Mouse (Mus musculus) kidney, postnatal 0 days (tissue): ENCODE data around the gene Bbs9. TPM values are rescaled to one million over a fixed set of nuclear protein-coding genes. Genes with fewer than 3 reads are reported as not detected.

Experiments
- ATAC-seq: fragments of 200-750 bp; cut with Nextera tagmentation; replicated peaks from 2 replicates; pipeline ENCODE4 v1.8.0; 2017; ENCODE audit warnings: low read depth, moderate number of reproducible peaks, moderate TSS enrichment, moderate library complexity; ENCODE audit not compliant: low FRiP score
- DNase-seq: peaks from one replicate; pipeline ENCODE4 v3.0.0-alpha.2; 2016; ENCODE audit warnings: low spot score
- H3K27ac ChIP-seq: fragments of 300-500 bp; sonication (generic); 2 replicates; pipeline ENCODE4 v1.5.1; 2014; ENCODE audit warnings: mild to moderate bottlenecking
- H3K27me3 ChIP-seq: fragments of 300-500 bp; sonication (generic); 2 replicates; pipeline ENCODE4 v1.6.1; 2014; ENCODE audit warnings: low read length, mixed read lengths; ENCODE audit not compliant: insufficient read depth
- H3K36me3 ChIP-seq: fragments of 300-500 bp; sonication (generic); 2 replicates; pipeline ENCODE4 v1.6.1; 2014; ENCODE audit warnings: low read length, mixed read lengths; ENCODE audit not compliant: insufficient read depth
- H3K4me1 ChIP-seq: fragments of 300-500 bp; sonication (generic); replicated peaks from 2 replicates; pipeline ENCODE4 v1.6.1; 2014; ENCODE audit warnings: antibody characterized with exemption, low read length, mixed read lengths; ENCODE audit not compliant: insufficient read depth
- H3K4me2 ChIP-seq: fragments of 300-500 bp; sonication (generic); 2 replicates; pipeline ENCODE4 v1.6.1; 2014; ENCODE audit warnings: mild to moderate bottlenecking, low read length, moderate library complexity, mixed read lengths
- H3K4me3 ChIP-seq: fragments of 300-500 bp; sonication (generic); replicated peaks from 2 replicates; pipeline ENCODE4 v1.5.1; 2014; ENCODE audit warnings: low read depth, low read length
- H3K9ac ChIP-seq: fragments of 300-500 bp; sonication (generic); 2 replicates; pipeline ENCODE4 v1.6.1; 2014; ENCODE audit warnings: low read depth, low read length
- H3K9me3 ChIP-seq: fragments of 300-500 bp; sonication (generic); replicated peaks from 2 replicates; pipeline ENCODE4 v1.6.1; 2016; ENCODE audit warnings: low read length, inconsistent platforms, mixed read lengths
- CTCF ChIP-seq: IDR thresholded peaks from 2 replicates; pipeline ENCODE4 v1.5.1; 2016; ENCODE audit warnings: antibody characterized with exemption, low read depth, mild to moderate bottlenecking, moderate library complexity
- WGBS: fragments of 180-500 bp; shearing (Covaris S2); extraction: QIAGEN DNeasy Blood & Tissue Kit; methylation state at CpG from one replicate; pipeline ENCODE4 v1.1.7; 2014; 5-methylcytosine and 5-hydroxymethylcytosine counted together
- polyA plus RNA-seq: library from polyadenylated mRNA; unstranded; fragments of >200 nt; fragmentation: Nextera tagmentation; extraction: Ambion mirVana; gene quantifications from 2 replicates; pipeline ENCODE4 v1.2.1, GENCODE M21; 2015

Gene Bbs9
- polyA plus RNA-seq, 1 experiment from 2014 or later: 10.1 TPM

GRCm38 (mm10) chr9:22702065-22702611 is 226.6 kb downstream of the Bbs9 start:
- DNase-seq: no peak
- no peak overlapping the region for H3K4me3 ChIP-seq
- no peak overlapping the region for H3K27ac ChIP-seq
- no peak for TF ChIP-seq CTCF
- no peaks in the 10 kb centered on the region for H3K27me3 ChIP-seq
- no peak overlapping the region for H3K9ac ChIP-seq
- no peak overlapping the region for H3K4me2 ChIP-seq
- ATAC-seq: no peak
- H3K9me3 ChIP-seq: no peaks in the 10 kb centered on the region; the same call in 1 of the 2 replicates
- no peaks in the 10 kb centered on the region for H3K4me1 ChIP-seq
- 84% methylated on average over 1 of the region's 1 CpGs for WGBS
- no peaks in the 10 kb centered on the region for H3K36me3 ChIP-seq

- WGBS: 92% methylated on average over 4 of the region's 4 CpGs
- no peaks in the 10 kb centered on the region for H3K4me1 ChIP-seq
- DNase-seq (no peak), ATAC-seq (no peak)
- no peak overlapping the region for H3K9ac ChIP-seq
- H3K9me3 ChIP-seq: no peaks in the 10 kb centered on the region; the same call in 1 of the 2 replicates
- no peak overlapping the region for H3K27ac ChIP-seq
- H3K36me3 ChIP-seq: no peaks in the 10 kb centered on the region
- H3K27me3 ChIP-seq: no peaks in the 10 kb centered on the region
- TF ChIP-seq CTCF: no peak
- no peak overlapping the region for H3K4me2 ChIP-seq
- no peak overlapping the region for H3K4me3 ChIP-seq
Measured at GRCm38 (mm10) chr9:22702812-22703367, 227.4 kb downstream of the Bbs9 start.

- Histone ChIP-seq H3K27ac (no peak overlapping the region), H3K9ac (no peak overlapping the region), H3K4me2 (no peak overlapping the region), H3K36me3 (no peaks in the 10 kb centered on the region), H3K27me3 (no peaks in the 10 kb centered on the region), H3K4me3 (no peak overlapping the region), H3K9me3 (no peaks in the 10 kb centered on the region; the same call in 1 of the 2 replicates), H3K4me1 (no peaks in the 10 kb centered on the region)
- 99% methylated on average over 2 of the region's 2 CpGs for WGBS
- peak; percentile 51; the same call in 1 of the 2 replicates for TF ChIP-seq CTCF
- DNase-seq (no peak), ATAC-seq (no peak)
Measured at GRCm38 (mm10) chr9:22703541-22703940, 228.0 kb downstream of the Bbs9 start.

GRCm38 (mm10) chr9:22707166-22707913 is 231.8 kb downstream of the Bbs9 start:
- no peak for TF ChIP-seq CTCF
- DNase-seq (no peak), ATAC-seq (no peak)
- H3K27me3 ChIP-seq: no peaks in the 10 kb centered on the region
- H3K9ac ChIP-seq: no peak overlapping the region
- no peaks in the 10 kb centered on the region for H3K36me3 ChIP-seq
- H3K4me1 ChIP-seq: no peaks in the 10 kb centered on the region
- no peak overlapping the region for H3K27ac ChIP-seq
- H3K4me3 ChIP-seq: no peak overlapping the region
- no peaks in the 10 kb centered on the region for H3K9me3 ChIP-seq
- WGBS: 51% methylated on average over 11 of the region's 11 CpGs
- H3K4me2 ChIP-seq: no peak overlapping the region

GRCm38 (mm10) chr9:22708970-22709726 is 233.6 kb downstream of the Bbs9 start:
- no peaks in the 10 kb centered on the region for H3K9me3 ChIP-seq
- DNase-seq (peak; percentile 77), ATAC-seq (no peak; the same call in 1 of the 2 replicates)
- H3K36me3 ChIP-seq: no peaks in the 10 kb centered on the region
- no peak overlapping the region for H3K27ac ChIP-seq
- no peak overlapping the region for H3K9ac ChIP-seq
- H3K27me3 ChIP-seq: no peaks in the 10 kb centered on the region
- WGBS: 42% methylated on average over 19 of the region's 19 CpGs
- TF ChIP-seq CTCF: peak; percentile 79
- no peaks in the 10 kb centered on the region for H3K4me1 ChIP-seq
- H3K4me2 ChIP-seq: no peak overlapping the region
- no peak overlapping the region for H3K4me3 ChIP-seq

- WGBS: 60% methylated on average over 7 of the region's 7 CpGs
- Histone ChIP-seq H3K36me3 (no peaks in the 10 kb centered on the region), H3K27ac (no peak overlapping the region), H3K4me3 (no peak overlapping the region), H3K9me3 (no peaks in the 10 kb centered on the region), H3K9ac (no peak overlapping the region), H3K27me3 (no peaks in the 10 kb centered on the region), H3K4me2 (no peak overlapping the region), H3K4me1 (no peaks in the 10 kb centered on the region)
- ATAC-seq (no peak), DNase-seq (peak; percentile 77)
- peak; percentile 67 for TF ChIP-seq CTCF
Measured at GRCm38 (mm10) chr9:22710032-22710431, 234.5 kb downstream of the Bbs9 start.
